Mouse (Mus musculus): ENCODE results near the gene Surf6.

DNA sequence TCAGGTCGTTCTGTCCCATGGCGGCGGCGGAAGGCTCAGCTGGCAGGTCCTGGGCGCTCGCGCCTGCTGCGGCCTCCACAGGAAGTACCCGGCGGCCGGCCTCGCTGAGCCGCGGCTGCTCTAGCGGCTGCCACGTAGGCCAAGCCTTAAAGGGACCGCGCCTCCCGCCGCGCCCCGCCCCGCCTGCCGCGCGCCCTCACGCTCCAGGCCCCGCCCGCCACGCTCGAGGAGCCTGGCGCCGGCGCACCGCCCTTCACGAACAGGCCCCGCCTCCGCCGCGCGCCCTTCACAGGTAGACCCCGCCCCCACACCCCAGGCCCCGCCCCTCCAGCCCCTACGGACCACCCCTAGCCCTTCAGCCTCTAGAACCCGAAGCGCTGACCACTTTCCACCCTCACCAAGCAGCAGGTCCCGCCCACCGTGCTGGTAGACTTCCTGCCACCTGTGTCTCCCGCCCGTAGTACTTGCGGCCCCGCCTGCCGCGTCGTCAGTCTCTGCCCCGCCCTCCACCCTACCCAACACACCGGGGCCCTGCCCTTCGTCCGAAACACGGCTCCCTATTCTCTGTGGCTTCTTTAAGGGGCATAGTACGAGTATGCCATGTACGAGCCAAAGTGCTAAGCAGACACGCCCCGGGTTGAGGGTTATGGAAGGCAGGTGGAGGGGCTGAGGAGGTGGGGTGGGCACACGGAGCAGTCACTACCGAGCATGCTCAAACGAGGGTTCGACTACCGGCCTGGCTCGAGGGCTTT, 30.8 kb upstream of the Surf6 start, which contains the start of the genes Surf4 and Stkld1:
- TF ChIP-seq GATA1 (IDR thresholded peaks at IDR 0.05; ENCODE audit: low read length) (no peak), TAL1 (IDR thresholded peaks at IDR 0.05; ENCODE audit: low read length) (no peak)

Measured in erythroblast, embryonic 14.5 days (primary cell).